Mouse (Mus musculus) neural tube, embryonic 11.5 days (tissue): ENCODE results near the gene Apof. TPM values are rescaled to one million over a fixed set of nuclear protein-coding genes. Genes with fewer than 3 reads are reported as not detected.
"Not testable (repeated sequence)": the region's sequence is repeated elsewhere in the genome, so short reads cannot be mapped to it uniquely, and the experiment has no call there.

ENCODE experiments used
- ATAC-seq: fragments of 200-750 bp; cut with Nextera tagmentation; 2 replicates; pipeline ENCODE4 v1.8.0; 2017; ENCODE audit warnings: moderate number of reproducible peaks, mild to moderate bottlenecking, moderate TSS enrichment, moderate library complexity; ENCODE audit not compliant: insufficient read depth, low FRiP score, low TSS enrichment
- DNase-seq: peaks from one replicate; pipeline ENCODE4 v3.0.0-alpha.2; 2015; ENCODE audit warnings: low spot score
- H3K27ac ChIP-seq: fragments of 300-500 bp; sonication (generic); 2 replicates; pipeline ENCODE4 v1.5.1; 2014; ENCODE audit warnings: low read depth, mild to moderate bottlenecking, low read length
- H3K27me3 ChIP-seq: fragments of 300-500 bp; sonication (generic); 2 replicates; pipeline ENCODE4 v1.6.1; 2014; ENCODE audit warnings: mild to moderate bottlenecking, low read length, mixed read lengths; ENCODE audit not compliant: control insufficient read depth, insufficient read depth
- H3K36me3 ChIP-seq: fragments of 300-500 bp; sonication (generic); 2 replicates; pipeline ENCODE4 v1.6.1; 2014; ENCODE audit warnings: mild to moderate bottlenecking, low read length, moderate library complexity, mixed read lengths; ENCODE audit not compliant: control insufficient read depth, insufficient read depth
- H3K4me1 ChIP-seq: fragments of 300-500 bp; sonication (generic); 2 replicates; pipeline ENCODE4 v1.6.1; 2014; ENCODE audit warnings: low read length, mixed read lengths; ENCODE audit not compliant: control insufficient read depth, insufficient read depth
- H3K4me2 ChIP-seq: fragments of 300-500 bp; sonication (generic); 2 replicates; pipeline ENCODE4 v1.6.1; 2014; ENCODE audit warnings: low read depth, mild to moderate bottlenecking, moderate library complexity
- H3K4me3 ChIP-seq: fragments of 300-500 bp; sonication (generic); 2 replicates; pipeline ENCODE4 v1.5.1; 2014; ENCODE audit warnings: low read depth, low read length
- H3K9ac ChIP-seq: fragments of 300-500 bp; sonication (generic); 2 replicates; pipeline ENCODE4 v1.6.1; 2014; ENCODE audit warnings: mild to moderate bottlenecking, low read length
- H3K9me3 ChIP-seq: fragments of 300-500 bp; sonication (generic); 2 replicates; pipeline ENCODE4 v1.6.1; 2016; ENCODE audit warnings: low read length; ENCODE audit not compliant: control insufficient read depth
- WGBS: fragments of 180-500 bp; shearing (Covaris S2); extraction: QIAGEN DNeasy Blood & Tissue Kit; methylation state at CpG from one replicate; pipeline ENCODE4 v1.1.7; 2014; 5-methylcytosine and 5-hydroxymethylcytosine counted together
- polyA plus RNA-seq: library from polyadenylated mRNA; unstranded; fragments of >200 nt; fragmentation: Nextera tagmentation; extraction: Ambion mirVana; gene quantifications from 2 replicates; pipeline ENCODE4 v1.2.1, GENCODE M21; 2014

Apof gene
- polyA plus RNA-seq, 1 experiment from 2014 or later: not detected

GRCm38 (mm10) chr10:128280943-128281342, 12.5 kb downstream of the Apof start:
- H3K9ac ChIP-seq: no peak overlapping the region
- no peak overlapping the region for H3K4me3 ChIP-seq
- no peaks in the 10 kb centered on the region for H3K4me1 ChIP-seq
- ATAC-seq (no peak), DNase-seq (no peak)
- H3K27ac ChIP-seq: no peak overlapping the region
- H3K4me2 ChIP-seq: no peak overlapping the region
- H3K27me3 ChIP-seq: no peaks in the 10 kb centered on the region
- H3K9me3 ChIP-seq: no peaks in the 10 kb centered on the region
- peaks cover 6% of the 10 kb centered on the region for H3K36me3 ChIP-seq
- 92% methylated on average over 6 of the region's 6 CpGs for WGBS

DNA sequence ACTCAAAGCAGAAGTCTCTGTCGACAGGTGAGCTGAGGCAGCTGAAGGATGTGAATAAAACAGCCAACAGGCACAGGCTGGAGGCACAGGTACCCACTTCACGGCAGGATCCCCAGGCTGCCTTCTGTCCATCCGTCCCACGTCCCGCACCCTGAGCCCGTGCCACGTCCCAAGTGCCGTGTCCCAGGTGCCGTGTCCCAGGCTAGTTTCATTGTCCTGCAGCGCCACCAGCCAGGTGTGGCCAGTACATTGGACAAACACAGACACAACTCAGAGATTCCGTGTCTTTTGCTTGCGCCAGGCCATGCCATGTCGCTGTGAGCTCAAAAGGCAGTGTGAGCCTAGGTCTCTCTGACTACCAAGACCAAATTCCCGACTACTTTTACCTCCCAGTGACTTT, 13.2 kb downstream of the Apof start:
- 90% methylated on average over 14 of the region's 14 CpGs for WGBS
- DNase-seq (no peak), ATAC-seq (no peak)
- H3K4me1 ChIP-seq: no peaks in the 10 kb centered on the region
- no peak overlapping the region for H3K27ac ChIP-seq
- peaks cover 6% of the 10 kb centered on the region for H3K36me3 ChIP-seq
- H3K9me3 ChIP-seq: no peaks in the 10 kb centered on the region
- no peak overlapping the region for H3K9ac ChIP-seq
- no peak overlapping the region for H3K4me2 ChIP-seq
- no peaks in the 10 kb centered on the region for H3K27me3 ChIP-seq
- H3K4me3 ChIP-seq: no peak overlapping the region

DNA sequence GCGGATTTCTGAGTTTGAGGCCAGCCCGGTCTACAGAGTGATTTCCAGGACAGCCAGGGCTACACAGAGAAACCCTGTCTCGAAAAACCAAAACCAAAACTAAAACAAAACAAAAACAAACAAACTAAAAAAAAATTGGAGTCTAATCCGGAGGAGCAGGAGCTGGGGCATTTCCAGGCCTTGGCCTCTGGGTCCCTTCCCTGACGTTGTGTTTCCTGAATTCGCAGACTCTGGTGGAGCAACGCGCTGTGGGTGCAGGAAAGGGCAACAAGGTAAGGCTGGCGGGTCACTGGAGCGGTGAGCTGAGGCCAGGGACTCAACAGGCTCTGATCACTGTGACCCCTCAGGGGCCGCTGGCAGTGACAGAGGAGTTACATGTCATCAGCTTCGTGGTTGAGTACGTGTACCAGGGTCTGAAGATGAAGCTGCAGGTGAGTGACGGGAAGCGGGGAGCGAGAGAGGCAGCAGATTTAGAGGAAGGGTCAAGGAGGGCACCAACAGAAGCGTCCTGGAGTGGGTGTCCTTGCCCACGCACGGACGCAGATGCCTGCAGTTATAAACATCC, 14.5 kb downstream of the Apof start:
- no peaks in the 10 kb centered on the region for H3K9me3 ChIP-seq

GRCm38 (mm10) chr10:128283604-128284579, 15.4 kb downstream of the Apof start:
- no peaks in the 10 kb centered on the region for H3K4me1 ChIP-seq
- no peak overlapping the region for H3K4me2 ChIP-seq
- H3K27ac ChIP-seq: no peak overlapping the region
- H3K9me3 ChIP-seq: no peaks in the 10 kb centered on the region
- 66% methylated on average over 31 of the region's 31 CpGs for WGBS
- no peaks in the 10 kb centered on the region for H3K27me3 ChIP-seq
- peak; percentile 75 for DNase-seq
- ATAC-seq: no peak
- no peak overlapping the region for H3K9ac ChIP-seq
- peaks cover 4% of the 10 kb centered on the region; the same call in 1 of the 2 replicates for H3K36me3 ChIP-seq
- H3K4me3 ChIP-seq: no peak overlapping the region

More for the DNA sequence above, 14.5 kb downstream of the Apof start:
- no peak overlapping the region for H3K9ac ChIP-seq
- no peaks in the 10 kb centered on the region for H3K4me1 ChIP-seq
- 91% methylated on average over 20 of the region's 20 CpGs for WGBS
- H3K4me2 ChIP-seq: no peak overlapping the region
- H3K27ac ChIP-seq: no peak overlapping the region
- peaks cover 6% of the 10 kb centered on the region for H3K36me3 ChIP-seq
- no peak for DNase-seq
- no peak for ATAC-seq
- no peak overlapping the region for H3K4me3 ChIP-seq
- no peaks in the 10 kb centered on the region for H3K27me3 ChIP-seq

DNA sequence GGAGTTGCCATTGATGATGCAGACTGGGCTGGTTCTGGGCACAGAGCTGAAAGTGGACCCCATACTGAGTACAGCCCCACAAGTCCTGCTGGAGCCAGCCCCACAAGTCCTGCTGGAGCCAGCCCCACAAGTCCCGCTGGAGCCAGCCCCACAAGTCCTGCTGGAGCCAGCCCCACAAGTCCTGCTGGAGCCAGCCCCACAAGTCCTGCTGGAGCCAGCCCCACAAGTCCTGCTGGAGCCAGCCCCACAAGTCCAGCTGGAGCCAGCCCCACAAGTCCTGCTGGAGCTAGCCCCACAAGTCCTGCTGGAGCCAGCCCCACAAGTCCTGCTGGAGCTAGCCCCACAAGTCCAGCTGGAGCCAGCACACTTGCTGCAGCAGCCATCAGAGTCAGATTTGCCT, 22.1 kb downstream of the Apof start:
- not testable (repeated sequence) for H3K4me1 ChIP-seq, H3K27ac ChIP-seq
- WGBS: 85% methylated on average over 1 of the region's 1 CpGs

DNA sequence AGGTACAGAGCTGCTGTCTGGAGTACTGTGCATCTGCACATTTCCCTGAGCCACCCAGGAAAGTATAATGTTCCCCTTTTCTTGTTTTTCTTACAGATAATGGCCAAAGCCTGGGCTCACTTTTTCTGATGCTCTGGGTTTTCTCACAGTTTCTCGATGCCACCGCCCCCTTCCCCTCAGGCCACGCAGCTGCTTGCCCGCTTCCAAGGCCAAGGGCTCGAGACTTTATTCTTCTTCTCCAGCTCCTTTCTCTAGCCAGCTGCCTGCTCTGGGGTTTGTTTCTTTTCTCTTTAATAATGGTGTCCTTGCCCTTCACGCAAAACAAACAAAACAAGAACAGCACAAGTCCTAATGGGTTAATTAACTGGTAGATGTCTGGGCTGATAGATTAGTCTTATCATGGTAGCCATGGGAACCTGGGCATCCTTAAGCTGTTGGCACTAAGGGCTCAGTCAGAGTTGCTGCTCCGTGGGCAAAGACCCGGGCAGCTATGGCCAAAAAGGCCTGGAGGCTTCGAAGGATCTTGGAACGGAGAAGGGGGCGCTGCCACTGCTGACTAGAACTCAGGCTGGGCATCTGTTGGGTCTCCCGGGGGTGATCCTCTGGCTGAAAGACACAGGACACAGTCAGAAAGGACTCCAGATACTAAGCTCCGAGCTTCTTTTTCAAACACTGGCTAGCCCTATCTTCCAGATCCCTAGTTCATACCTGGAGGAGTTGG, 28.1 kb downstream of the Apof start:
- Histone ChIP-seq H3K36me3 (no peaks in the 10 kb centered on the region), H3K27me3 (no peaks in the 10 kb centered on the region), H3K4me2 (no peak overlapping the region), H3K9ac (no peak overlapping the region), H3K4me1 (no peaks in the 10 kb centered on the region), H3K27ac (no peak overlapping the region), H3K4me3 (no peak overlapping the region), H3K9me3 (no peaks in the 10 kb centered on the region)
- 87% methylated on average over 13 of the region's 13 CpGs for WGBS
- ATAC-seq (no peak), DNase-seq (no peak)

More for the DNA sequence above, 22.1 kb downstream of the Apof start:
- H3K9me3 ChIP-seq, H3K9ac ChIP-seq, DNase-seq, H3K4me3 ChIP-seq, H3K27me3 ChIP-seq, H3K36me3 ChIP-seq, ATAC-seq, H3K4me2 ChIP-seq: not testable (repeated sequence)

DNA sequence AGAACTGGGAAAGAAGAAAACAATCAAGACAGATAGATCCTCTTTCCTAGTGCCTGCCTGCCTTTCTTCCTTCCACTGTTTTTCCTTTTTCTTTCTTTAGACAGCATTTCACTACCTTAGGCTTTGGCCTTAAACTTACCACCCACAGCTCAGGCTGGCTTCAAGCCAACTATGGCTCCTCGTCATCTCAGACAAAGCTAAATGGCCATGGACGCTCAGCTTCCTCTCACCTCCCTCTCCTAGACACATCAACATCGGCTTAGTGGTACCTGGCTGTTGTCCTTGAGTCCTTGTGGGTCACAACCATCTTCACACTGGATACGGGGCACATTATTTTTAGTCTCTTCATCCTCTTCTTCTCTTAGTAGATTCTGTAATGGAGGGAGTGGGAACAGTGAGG, 28.8 kb downstream of the Apof start:
- DNase-seq (no peak), ATAC-seq (no peak)
- Histone ChIP-seq H3K9ac (no peak overlapping the region), H3K4me3 (no peak overlapping the region), H3K4me2 (no peak overlapping the region), H3K36me3 (no peaks in the 10 kb centered on the region), H3K9me3 (no peaks in the 10 kb centered on the region), H3K4me1 (no peaks in the 10 kb centered on the region), H3K27me3 (no peaks in the 10 kb centered on the region), H3K27ac (no peak overlapping the region)
- WGBS: 84% methylated on average over 4 of the region's 4 CpGs

DNA sequence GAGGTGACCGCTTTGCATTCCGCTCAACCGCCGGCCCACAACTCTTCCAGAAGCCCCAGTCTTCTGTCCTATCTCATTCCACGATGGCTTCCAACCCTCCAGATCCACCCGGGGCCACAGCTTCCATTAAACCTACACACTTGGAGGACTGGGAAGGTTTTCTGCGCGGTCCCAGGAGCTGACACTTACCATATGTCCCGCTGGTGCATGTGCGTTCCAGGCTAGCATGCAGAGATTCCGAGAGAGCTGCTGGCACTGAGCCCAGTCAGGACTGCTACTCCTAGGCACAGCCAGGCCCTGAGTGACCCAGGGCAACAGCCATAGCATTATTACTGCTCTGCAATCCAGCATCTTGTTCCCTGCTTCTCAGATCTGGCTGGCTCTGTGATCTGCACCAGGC, 29.2 kb downstream of the Apof start:
- no peaks in the 10 kb centered on the region for H3K36me3 ChIP-seq
- DNase-seq: no peak
- 85% methylated on average over 11 of the region's 11 CpGs for WGBS
- no peaks in the 10 kb centered on the region for H3K9me3 ChIP-seq
- no peak overlapping the region for H3K27ac ChIP-seq
- H3K4me2 ChIP-seq: no peak overlapping the region
- H3K27me3 ChIP-seq: no peaks in the 10 kb centered on the region
- H3K9ac ChIP-seq: no peak overlapping the region
- peaks cover 3% of the 10 kb centered on the region for H3K4me1 ChIP-seq
- no peak for ATAC-seq
- H3K4me3 ChIP-seq: no peak overlapping the region
